Mouse (Mus musculus) mouse embryonic stem cell (cell line): Measurements from ENCODE around the gene Napb.

Source experiments
- in situ Hi-C, 2 experiments: fragments of 300-500 bp; cut with MboI; formaldehyde crosslinking; loops; 1 replicate in 1 of 2; 3 replicates in 1 of 2; pipeline ENCODE4 v1.14.3; 2019 to 2020; ENCODE audit warnings: low sequenced_read_pairs in 2 of 2, low pct_unique_long_range_greater_than_20kb in 1 of 2, mixed read lengths in 1 of 2; ENCODE audit not compliant: unreplicated experiment in 1 of 2

The Napb gene

GRCm38 (mm10) chr2:148690781-148691180 lies 41.5 kb downstream of the Napb start:
- in situ Hi-C loops, result no loop called here

- in situ Hi-C loops, result no loop called here
These were observed 42.0 kb downstream of the Napb start for GRCm38 (mm10) chr2:148690291-148690690.

- in situ Hi-C loops, result no loop called here
These were observed 42.7 kb downstream of the Napb start for GRCm38 (mm10) chr2:148689444-148690140.

GRCm38 (mm10) chr2:148687971-148688370 lies 44.3 kb downstream of the Napb start:
- in situ Hi-C loops, result no loop called here

- in situ Hi-C loops, result no loop called here
These were observed 45.4 kb downstream of the Napb start for GRCm38 (mm10) chr2:148686862-148687261.

GRCm38 (mm10) chr2:148685709-148686108 lies 46.6 kb downstream of the Napb start:
- in situ Hi-C loops, result no loop called here

- in situ Hi-C loops, result no loop called here
These were observed 47.3 kb downstream of the Napb start for GRCm38 (mm10) chr2:148684972-148685371.

GRCm38 (mm10) chr2:148683031-148683430 lies 49.2 kb downstream of the Napb start:
- in situ Hi-C loops, result no loop called here

GRCm38 (mm10) chr2:148681461-148681891 lies 50.8 kb downstream of the Napb start:
- in situ Hi-C loops, result no loop called here

GRCm38 (mm10) chr2:148680775-148681291 lies 51.4 kb downstream of the Napb start, which contains the start of gene Gzf1:
Gene Gzf1 (plus strand): TSS chr2:148681023.
- in situ Hi-C loops, result no loop called here

GRCm38 (mm10) chr2:148679346-148679745 lies 52.9 kb downstream of the Napb start:
- in situ Hi-C loops, result no loop called here

- in situ Hi-C loops, result no loop called here
These were observed 54.5 kb downstream of the Napb start for GRCm38 (mm10) chr2:148677801-148678200.

- in situ Hi-C loops, result no loop called here
These were observed 59.8 kb downstream of the Napb start, which contains the start of gene Nxt1 for GRCm38 (mm10) chr2:148672199-148673096. Gene Nxt1 (plus strand): TSS chr2:148672601.

- in situ Hi-C loops, result no loop called here
These were observed 68.8 kb downstream of the Napb start for GRCm38 (mm10) chr2:148663458-148663857.

GRCm38 (mm10) chr2:148654961-148655360 lies 77.3 kb downstream of the Napb start:
- in situ Hi-C loops, result no loop called here

GRCm38 (mm10) chr2:148650587-148651357 lies 81.5 kb downstream of the Napb start:
- in situ Hi-C loops, result no loop called here

- in situ Hi-C loops, result no loop called here
These were observed 87.8 kb downstream of the Napb start for GRCm38 (mm10) chr2:148644421-148645000.
